Mouse (Mus musculus): Measurements from ENCODE around the gene Eml4. TPM values are rescaled to one million over a fixed set of nuclear protein-coding genes. Genes with fewer than 3 reads are reported as not detected.

The Eml4 gene
- total and polyA plus RNA-seq, 3 experiments: 3.0 to 4.5 (median 3.8) TPM

DNA sequence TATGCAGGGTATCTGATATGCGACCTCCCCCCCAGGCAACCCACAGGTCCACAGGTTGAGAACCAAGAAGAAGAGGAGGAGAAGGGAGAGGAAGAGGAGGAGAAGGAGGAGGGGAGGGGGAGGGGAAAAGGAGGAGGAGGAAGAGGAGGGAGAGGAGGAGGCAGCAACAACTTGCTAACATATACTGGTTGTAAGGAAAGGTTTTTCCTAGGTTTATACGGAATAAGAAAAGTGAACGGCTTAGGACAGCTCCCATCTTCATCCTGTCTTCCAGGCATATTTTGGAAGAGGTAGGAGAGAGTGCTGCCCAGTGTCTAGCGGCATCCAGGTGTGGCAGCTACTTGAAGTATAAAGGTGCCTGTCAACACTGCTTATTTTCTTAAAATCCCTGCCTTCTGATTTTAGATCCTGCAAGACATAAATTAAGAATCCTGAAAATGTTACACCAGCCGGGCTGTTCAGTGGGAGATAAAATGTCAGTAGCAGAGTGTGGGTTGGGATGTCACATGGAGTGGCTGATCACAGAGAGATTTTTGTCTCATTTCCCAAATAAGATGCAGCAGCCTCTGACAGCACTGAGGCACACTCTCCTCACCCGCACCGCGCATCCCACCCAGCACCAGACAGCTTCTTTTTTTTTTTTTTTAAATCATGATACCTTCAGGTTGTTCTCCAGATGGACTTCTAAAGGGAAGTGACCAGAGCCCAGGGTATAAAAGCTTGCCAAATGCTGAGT, 166.7 kb downstream of the Eml4 start, which contains the start of gene Cox7a2l:
Cox7a2l (minus strand) TSS at position 51 of the 736 bp plus-strand sequence.
- no peaks in the 10 kb centered on the region for H3K27me3 ChIP-seq (ENCODE audit: control insufficient read depth, insufficient read depth, low read length)
- H3K4me1 ChIP-seq (ENCODE audit: control insufficient read depth, insufficient read depth, low read length): peaks cover 4% of the 10 kb centered on the region; the same call in 1 of the 2 replicates
- H3K36me3 ChIP-seq (ENCODE audit: control insufficient read depth, insufficient read depth, low read length): peaks cover 6% of the 10 kb centered on the region
- intact Hi-C loops (cut with DNase I): no loop called here
- H3K27ac ChIP-seq: no peak within 1 kb of the TSS
- 84% methylated on average over 8 of the region's 8 CpGs for WGBS
- peaks cover 10% of the 10 kb centered on the region; the same call in 1 of the 2 replicates for H3K79me2 ChIP-seq (replicated peaks; ENCODE audit: control insufficient read depth, insufficient read depth, low read length)
- H3K9ac ChIP-seq (ENCODE audit: low read depth, low read length): no peak within 1 kb of the TSS
- H3K4me3 ChIP-seq: no peak within 1 kb of the TSS
- no peak for TF ChIP-seq CTCF (IDR thresholded peaks at IDR 0.05)
- no peak for TF ChIP-seq POLR2A (IDR thresholded peaks at IDR 0.05; ENCODE audit: insufficient read depth, low read depth, low read length)
- TF ChIP-seq EP300 (IDR thresholded peaks at IDR 0.05; ENCODE audit: insufficient read depth, low read depth, low read length): no peak
- no peak for DNase-seq

DNA sequence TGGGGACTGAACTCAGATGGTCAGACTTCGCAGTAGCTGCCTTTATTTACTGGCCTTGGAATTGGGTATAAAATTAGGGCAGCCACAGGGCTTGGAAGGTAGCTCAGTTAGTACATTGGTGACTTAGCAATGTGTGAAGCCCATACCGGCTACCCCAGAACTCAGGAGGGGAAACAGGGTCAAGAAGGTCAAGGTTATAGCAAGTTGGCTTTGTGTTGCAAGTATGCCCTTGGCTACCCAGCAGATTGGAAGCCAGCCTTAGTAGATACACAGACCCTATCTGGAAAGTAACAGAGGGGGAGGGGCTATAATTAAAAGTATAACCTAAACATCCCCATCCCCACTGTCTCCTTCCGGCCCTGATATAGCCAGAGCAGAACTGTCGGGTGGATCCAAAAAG, 171.2 kb downstream of the Eml4 start:
- 82% methylated on average over 4 of the region's 4 CpGs for WGBS
- no peak overlapping the region for H3K4me3 ChIP-seq
- H3K27me3 ChIP-seq (ENCODE audit: control insufficient read depth, insufficient read depth, low read length): no peaks in the 10 kb centered on the region
- no peak for TF ChIP-seq CTCF (IDR thresholded peaks at IDR 0.05)
- TF ChIP-seq POLR2A (IDR thresholded peaks at IDR 0.05; ENCODE audit: insufficient read depth, low read depth, low read length): no peak
- no peaks in the 10 kb centered on the region for H3K79me2 ChIP-seq (replicated peaks; ENCODE audit: control insufficient read depth, insufficient read depth, low read length)
- no peak overlapping the region for H3K9ac ChIP-seq (ENCODE audit: low read depth, low read length)
- H3K27ac ChIP-seq: no peak overlapping the region
- H3K4me1 ChIP-seq (ENCODE audit: control insufficient read depth, insufficient read depth, low read length): no peaks in the 10 kb centered on the region
- no peak for DNase-seq
- intact Hi-C loops (cut with DNase I): no loop called here
- H3K36me3 ChIP-seq (ENCODE audit: control insufficient read depth, insufficient read depth, low read length): no peaks in the 10 kb centered on the region

DNA sequence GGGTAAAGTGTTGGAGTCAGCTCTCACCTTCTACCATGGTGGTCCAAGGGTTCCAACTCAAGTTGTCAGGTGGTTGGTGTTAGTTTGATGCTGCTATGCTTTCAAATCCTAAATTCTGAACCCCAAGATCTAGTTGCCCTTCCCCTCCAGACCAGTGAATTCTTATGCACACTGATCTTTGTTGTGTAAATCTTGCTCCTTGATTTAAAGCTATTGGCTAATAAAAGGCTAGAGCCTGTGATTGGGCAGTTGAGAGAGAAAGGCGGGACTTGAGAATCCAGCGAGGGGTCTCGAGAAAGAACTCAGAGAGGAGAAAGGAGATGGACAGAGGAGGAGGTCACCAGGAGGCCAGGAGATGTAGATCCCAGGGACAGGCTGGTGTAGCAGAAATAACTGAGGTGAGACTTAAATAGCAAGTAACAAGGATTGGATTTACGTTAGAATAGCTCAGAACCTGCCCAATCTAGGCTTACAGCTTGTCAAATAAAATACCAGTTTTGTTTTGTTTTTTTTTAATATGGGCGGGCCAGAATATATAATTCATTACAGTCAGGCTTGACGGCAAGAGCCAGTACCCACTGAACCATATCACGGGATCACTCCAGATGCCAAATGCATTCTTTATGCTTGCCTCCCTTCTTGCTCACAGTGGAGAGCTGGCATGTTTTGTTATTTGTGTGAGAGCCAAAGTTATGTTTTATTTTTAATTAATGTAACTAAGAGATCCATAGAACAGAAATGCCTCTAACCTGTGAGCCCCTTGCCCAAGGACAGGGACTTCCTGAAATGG, 172.1 kb downstream of the Eml4 start:
- Histone ChIP-seq H3K79me2 (replicated peaks; ENCODE audit: control insufficient read depth, insufficient read depth, low read length) (no peaks in the 10 kb centered on the region), H3K27me3 (ENCODE audit: control insufficient read depth, insufficient read depth, low read length) (no peaks in the 10 kb centered on the region), H3K4me3 (no peak overlapping the region), H3K9ac (ENCODE audit: low read depth, low read length) (no peak overlapping the region), H3K4me1 (ENCODE audit: control insufficient read depth, insufficient read depth, low read length) (no peaks in the 10 kb centered on the region; the same call in 1 of the 2 replicates), H3K27ac (no peak overlapping the region), H3K36me3 (ENCODE audit: control insufficient read depth, insufficient read depth, low read length) (no peaks in the 10 kb centered on the region)
- intact Hi-C loops (cut with DNase I): no loop called here
- 75% methylated on average over 7 of the region's 7 CpGs for WGBS
- no peak for DNase-seq
- no peak for TF ChIP-seq EP300 (IDR thresholded peaks at IDR 0.05; ENCODE audit: insufficient read depth, low read depth, low read length)
- TF ChIP-seq POLR2A (IDR thresholded peaks at IDR 0.05; ENCODE audit: insufficient read depth, low read depth, low read length): no peak
- TF ChIP-seq CTCF (IDR thresholded peaks at IDR 0.05): no peak

DNA sequence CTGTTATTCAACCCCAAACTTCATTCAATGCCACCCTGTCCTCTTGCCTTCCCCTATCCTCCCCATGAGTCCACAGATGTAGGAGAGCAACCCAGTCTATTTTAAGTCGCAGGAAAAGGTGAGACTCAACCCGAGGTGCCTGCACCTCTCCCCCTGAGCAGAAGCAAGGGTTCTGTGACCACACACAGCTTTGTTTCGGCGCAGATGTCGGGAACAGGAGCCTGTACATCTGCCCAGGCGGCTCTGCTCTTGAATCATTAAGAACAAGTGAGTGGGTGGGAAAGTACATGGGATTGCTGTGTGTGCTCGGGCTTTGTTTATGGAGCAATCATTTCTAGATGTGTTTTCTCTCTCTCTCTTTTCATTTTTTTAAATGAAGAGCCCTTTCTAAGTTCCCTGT, 174.0 kb downstream of the Eml4 start:
- peaks cover 3% of the 10 kb centered on the region for H3K4me1 ChIP-seq (ENCODE audit: control insufficient read depth, insufficient read depth, low read length)
- H3K9ac ChIP-seq (ENCODE audit: low read depth, low read length): no peak overlapping the region
- intact Hi-C loops (cut with DNase I): no loop called here
- H3K4me3 ChIP-seq: no peak overlapping the region
- no peak for DNase-seq
- WGBS: 69% methylated on average over 7 of the region's 7 CpGs
- no peaks in the 10 kb centered on the region for H3K36me3 ChIP-seq (ENCODE audit: control insufficient read depth, insufficient read depth, low read length)
- H3K79me2 ChIP-seq (replicated peaks; ENCODE audit: control insufficient read depth, insufficient read depth, low read length): no peaks in the 10 kb centered on the region
- H3K27me3 ChIP-seq (ENCODE audit: control insufficient read depth, insufficient read depth, low read length): no peaks in the 10 kb centered on the region
- no peak overlapping the region for H3K27ac ChIP-seq
- TF ChIP-seq EP300 (IDR thresholded peaks at IDR 0.05; ENCODE audit: insufficient read depth, low read depth, low read length) (no peak), CTCF (IDR thresholded peaks at IDR 0.05) (no peak), POLR2A (IDR thresholded peaks at IDR 0.05; ENCODE audit: insufficient read depth, low read depth, low read length) (no peak)

DNA sequence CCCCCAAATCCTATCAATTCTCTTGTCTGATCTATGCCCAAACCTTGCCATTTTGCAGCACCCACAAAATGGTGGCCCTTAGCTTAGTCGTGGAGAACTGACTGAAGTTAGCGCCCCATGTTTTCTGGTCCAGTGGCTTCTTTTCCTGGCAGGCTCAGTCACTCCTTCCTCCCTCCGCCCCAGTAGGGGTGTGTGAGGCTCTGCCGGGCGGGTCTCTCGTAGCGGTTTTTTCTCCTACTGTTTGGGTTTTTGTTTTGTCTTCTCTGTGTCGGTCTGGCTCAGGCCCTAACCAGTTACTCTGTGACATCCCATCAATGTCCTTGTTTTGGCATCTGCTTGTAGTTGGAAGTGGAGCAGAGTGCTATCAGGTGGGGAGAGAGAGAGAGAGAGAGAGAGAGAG, 174.9 kb downstream of the Eml4 start:
- Histone ChIP-seq H3K36me3 (ENCODE audit: control insufficient read depth, insufficient read depth, low read length) (no peaks in the 10 kb centered on the region), H3K27ac (no peak overlapping the region), H3K9ac (ENCODE audit: low read depth, low read length) (no peak overlapping the region), H3K4me3 (no peak overlapping the region), H3K27me3 (ENCODE audit: control insufficient read depth, insufficient read depth, low read length) (no peaks in the 10 kb centered on the region), H3K79me2 (replicated peaks; ENCODE audit: control insufficient read depth, insufficient read depth, low read length) (no peaks in the 10 kb centered on the region), H3K4me1 (ENCODE audit: control insufficient read depth, insufficient read depth, low read length) (peaks cover 3% of the 10 kb centered on the region)
- no peak for DNase-seq
- intact Hi-C loops (cut with DNase I): no loop called here
- no peak for TF ChIP-seq POLR2A (IDR thresholded peaks at IDR 0.05; ENCODE audit: insufficient read depth, low read depth, low read length)
- TF ChIP-seq EP300 (IDR thresholded peaks at IDR 0.05; ENCODE audit: insufficient read depth, low read depth, low read length): no peak
- no peak for TF ChIP-seq CTCF (IDR thresholded peaks at IDR 0.05)
- WGBS: 18% methylated on average over 8 of the region's 8 CpGs

DNA sequence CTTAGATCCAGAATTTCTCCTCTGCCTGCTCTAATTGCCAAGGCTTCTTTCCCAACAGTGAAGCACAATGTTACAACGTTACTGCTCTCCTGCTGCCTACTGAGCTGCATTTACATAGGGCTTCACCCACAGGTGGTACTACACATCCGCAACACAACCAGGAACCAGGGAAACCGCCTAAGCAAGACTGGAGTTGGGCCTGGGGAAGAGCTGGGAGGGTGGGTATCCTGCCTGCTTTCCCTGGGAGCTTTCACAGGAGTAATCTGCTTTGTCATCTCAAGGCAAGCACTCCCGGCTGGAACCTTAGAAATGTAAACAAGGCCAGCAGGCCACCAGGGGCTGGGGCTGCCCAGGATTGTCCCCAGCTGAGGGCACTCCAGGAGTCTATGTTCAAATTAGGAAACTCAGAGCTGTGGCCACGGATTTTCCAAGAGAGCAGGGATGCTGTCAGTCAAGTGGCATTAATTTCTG, 175.4 kb downstream of the Eml4 start:
- Histone ChIP-seq H3K4me3 (no peak overlapping the region), H3K27ac (no peak overlapping the region), H3K27me3 (ENCODE audit: control insufficient read depth, insufficient read depth, low read length) (no peaks in the 10 kb centered on the region), H3K36me3 (ENCODE audit: control insufficient read depth, insufficient read depth, low read length) (no peaks in the 10 kb centered on the region), H3K9ac (ENCODE audit: low read depth, low read length) (no peak overlapping the region), H3K79me2 (replicated peaks; ENCODE audit: control insufficient read depth, insufficient read depth, low read length) (no peaks in the 10 kb centered on the region), H3K4me1 (ENCODE audit: control insufficient read depth, insufficient read depth, low read length) (peaks cover 3% of the 10 kb centered on the region)
- TF ChIP-seq POLR2A (IDR thresholded peaks at IDR 0.05; ENCODE audit: insufficient read depth, low read depth, low read length): no peak
- TF ChIP-seq EP300 (IDR thresholded peaks at IDR 0.05; ENCODE audit: insufficient read depth, low read depth, low read length): no peak
- TF ChIP-seq CTCF (IDR thresholded peaks at IDR 0.05): no peak
- intact Hi-C loops (cut with DNase I): no loop called here
- 43% methylated on average over 5 of the region's 5 CpGs for WGBS
- no peak for DNase-seq
